Mouse (Mus musculus) hindbrain, embryonic 15.5 days (tissue): ENCODE measurements around the gene Gm20388. TPM values are rescaled to one million over a fixed set of nuclear protein-coding genes. Genes with fewer than 3 reads are reported as not detected.
A peak's percentile ranks its signal among the peaks of the same experiment; 100 is the strongest.

Experiments
- ATAC-seq: fragments of 200-750 bp; cut with Nextera tagmentation; 2 replicates; pipeline ENCODE4 v1.8.0; 2017; ENCODE audit warnings: low read depth, moderate number of reproducible peaks, moderate TSS enrichment; ENCODE audit not compliant: low FRiP score
- H3K27ac ChIP-seq: fragments of 300-500 bp; sonication (generic); replicated peaks from 2 replicates; pipeline ENCODE4 v1.5.1; 2015; ENCODE audit warnings: mild to moderate bottlenecking, inconsistent platforms
- H3K27me3 ChIP-seq: fragments of 300-500 bp; sonication (generic); 2 replicates; pipeline ENCODE4 v1.6.1; 2015; ENCODE audit warnings: control low read depth, inconsistent platforms
- H3K36me3 ChIP-seq: fragments of 300-500 bp; sonication (generic); 2 replicates; pipeline ENCODE4 v1.6.1; 2015; ENCODE audit warnings: control low read depth, inconsistent platforms
- H3K4me1 ChIP-seq: fragments of 300-500 bp; sonication (generic); replicated peaks from 2 replicates; pipeline ENCODE4 v1.6.1; 2015; ENCODE audit warnings: control low read depth, inconsistent platforms
- H3K4me2 ChIP-seq: fragments of 300-500 bp; sonication (generic); 2 replicates; pipeline ENCODE4 v1.6.1; 2015; ENCODE audit warnings: moderate library complexity, mild to moderate bottlenecking, inconsistent platforms
- H3K4me3 ChIP-seq: fragments of 300-500 bp; sonication (generic); 2 replicates; pipeline ENCODE4 v1.5.1; 2015; ENCODE audit warnings: mild to moderate bottlenecking, inconsistent platforms
- H3K9ac ChIP-seq: fragments of 300-500 bp; sonication (generic); 2 replicates; pipeline ENCODE4 v1.6.1; 2015; ENCODE audit warnings: inconsistent platforms
- H3K9me3 ChIP-seq: fragments of 300-500 bp; sonication (generic); 2 replicates; pipeline ENCODE4 v1.6.1; 2016; ENCODE audit warnings: control low read depth, inconsistent platforms
- WGBS: fragments of 180-500 bp; shearing (Covaris S2); methylation state at CpG from one replicate; pipeline ENCODE4 v1.1.7; 2015; 5-methylcytosine and 5-hydroxymethylcytosine counted together
- polyA plus RNA-seq: library from polyadenylated mRNA; unstranded; fragments of >200 nt; fragmentation: Nextera tagmentation; extraction: Ambion mirVana; gene quantifications from 2 replicates; pipeline ENCODE4 v1.2.1, GENCODE M21; 2015

The Gm20388 gene
- polyA plus RNA-seq, 1 experiment from 2014 or later, result 5.4 TPM

DNA sequence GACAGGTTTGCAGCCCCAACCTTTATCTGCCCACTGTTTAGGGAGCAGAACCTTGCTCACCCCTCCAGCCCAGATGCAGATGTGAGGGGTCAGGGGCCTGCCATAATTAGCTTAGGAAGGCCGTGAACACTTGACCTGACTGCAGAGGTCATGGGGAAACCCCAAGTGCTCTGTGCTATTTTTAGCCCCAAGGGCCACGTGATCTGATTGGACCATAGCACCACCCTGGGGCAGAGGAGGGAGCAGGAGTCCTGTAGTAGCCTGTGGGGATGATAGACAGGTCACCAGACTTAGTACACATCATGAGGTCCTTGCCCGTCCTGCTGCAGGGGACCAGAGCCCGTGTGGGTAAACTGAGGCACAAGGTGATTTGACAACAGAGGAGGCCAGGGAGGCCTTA is 1448.0 kb downstream of the Gm20388 start:
- WGBS, result 67% methylated on average over 4 of the region's 4 CpGs
- ATAC-seq, result no peak
- peaks cover 16% of the 10 kb centered on the region for H3K4me1 ChIP-seq
- H3K36me3 ChIP-seq, result no peaks in the 10 kb centered on the region
- H3K9me3 ChIP-seq, result no peaks in the 10 kb centered on the region
- H3K9ac ChIP-seq, result no peak overlapping the region
- H3K27ac ChIP-seq, result no peak overlapping the region
- H3K4me2 ChIP-seq, result no peak overlapping the region
- no peak overlapping the region for H3K4me3 ChIP-seq
- no peaks in the 10 kb centered on the region for H3K27me3 ChIP-seq

DNA sequence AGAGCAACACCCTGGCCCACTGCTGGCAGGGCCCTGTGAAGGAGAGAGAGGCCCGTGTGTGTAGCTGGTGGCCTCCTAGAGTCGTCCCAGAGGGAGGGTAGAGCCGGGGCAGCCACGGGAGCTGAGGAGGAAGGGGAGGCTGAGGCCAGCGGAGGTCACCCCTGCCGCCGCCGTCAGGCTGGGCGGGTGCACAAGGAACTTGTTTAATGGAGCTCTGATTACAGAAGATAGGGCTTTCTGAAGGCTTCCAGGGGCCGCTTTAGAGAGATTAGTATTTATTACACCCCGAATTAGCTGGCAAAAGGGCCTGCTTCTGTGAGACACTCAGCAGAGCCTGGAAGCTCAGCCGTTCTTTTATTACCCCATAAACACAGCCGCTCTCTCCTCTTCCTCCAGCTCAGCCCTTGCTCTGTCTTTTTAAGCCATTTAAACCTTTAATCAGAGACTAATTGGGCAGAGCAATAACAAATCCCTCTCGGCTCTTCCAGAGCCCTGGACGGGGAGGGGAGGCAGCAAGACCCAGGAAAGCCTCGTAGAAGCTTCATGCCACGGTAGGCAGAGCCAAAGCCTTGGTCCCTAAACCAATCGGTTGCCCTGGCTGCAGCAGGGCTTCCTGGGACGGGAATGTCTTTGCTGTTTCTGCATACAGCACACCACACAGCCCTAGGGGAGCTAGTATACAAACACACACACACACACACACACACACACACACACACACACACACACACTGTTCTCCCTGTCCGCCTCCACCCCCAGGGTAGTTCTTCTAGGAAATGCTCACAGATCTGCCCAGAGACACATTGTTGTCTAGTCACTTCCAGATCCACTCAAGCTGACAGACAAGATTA is 1448.7 kb downstream of the Gm20388 start:
- Histone ChIP-seq H3K9me3 (no peaks in the 10 kb centered on the region), H3K4me2 (no peak overlapping the region), H3K4me3 (no peak overlapping the region), H3K36me3 (no peaks in the 10 kb centered on the region), H3K4me1 (peaks cover 16% of the 10 kb centered on the region), H3K27ac (peak overlapping the region; percentile 30; the same call in 1 of the 2 replicates), H3K9ac (no peak overlapping the region), H3K27me3 (no peaks in the 10 kb centered on the region)
- WGBS, result 27% methylated on average over 20 of the region's 20 CpGs
- ATAC-seq, result peak; percentile 59; the same call in 1 of the 2 replicates

DNA sequence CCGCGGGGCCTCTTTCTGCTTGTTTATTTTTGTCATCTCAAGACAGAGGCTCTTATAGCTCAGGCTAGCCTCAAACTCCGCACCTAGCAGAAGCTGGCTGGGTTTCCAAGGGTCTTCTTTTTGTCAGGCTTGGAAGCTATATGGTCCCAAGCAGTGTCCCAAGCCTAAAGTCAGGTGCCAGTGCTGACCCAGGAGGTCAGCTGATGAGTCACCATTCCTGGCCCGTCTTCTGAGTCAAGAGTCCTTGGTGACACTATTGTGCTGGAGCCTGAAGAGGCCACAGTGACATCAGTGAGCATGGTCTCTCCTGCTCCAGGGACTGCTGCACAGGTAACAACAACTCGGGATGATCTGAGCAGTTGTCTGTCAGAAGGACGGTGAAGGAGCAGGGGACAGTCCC is 1449.4 kb downstream of the Gm20388 start:
- H3K36me3 ChIP-seq, result no peaks in the 10 kb centered on the region
- no peaks in the 10 kb centered on the region for H3K27me3 ChIP-seq
- no peak overlapping the region for H3K27ac ChIP-seq
- no peak overlapping the region for H3K9ac ChIP-seq
- H3K4me3 ChIP-seq, result no peak overlapping the region
- no peaks in the 10 kb centered on the region for H3K9me3 ChIP-seq
- H3K4me2 ChIP-seq, result no peak overlapping the region
- no peak for ATAC-seq
- WGBS, result 66% methylated on average over 6 of the region's 6 CpGs
- peaks cover 16% of the 10 kb centered on the region for H3K4me1 ChIP-seq

DNA sequence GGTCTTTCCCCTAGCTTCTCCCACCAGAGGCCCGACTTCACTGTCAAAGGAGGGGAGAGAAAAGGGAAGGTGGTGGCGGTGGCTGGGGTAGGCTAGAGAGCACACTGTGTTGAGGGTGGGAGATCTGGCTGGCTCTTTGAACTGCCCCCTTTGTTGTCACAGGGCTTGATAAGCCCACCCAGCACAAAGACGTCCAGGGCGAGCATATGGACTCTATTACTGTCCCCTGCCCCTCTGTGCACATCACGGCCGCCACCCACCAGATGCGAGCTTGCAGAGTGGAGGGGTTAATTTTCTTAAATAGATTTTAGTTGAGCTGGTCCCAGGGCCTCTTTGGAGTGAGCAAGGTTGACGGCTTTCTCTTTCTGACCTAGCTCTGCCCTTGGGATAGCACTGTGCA is 1450.5 kb downstream of the Gm20388 start:
- Histone ChIP-seq H3K4me2 (no peak overlapping the region), H3K27me3 (no peaks in the 10 kb centered on the region), H3K4me1 (peaks cover 16% of the 10 kb centered on the region), H3K4me3 (no peak overlapping the region), H3K9me3 (no peaks in the 10 kb centered on the region), H3K9ac (no peak overlapping the region), H3K27ac (no peak overlapping the region), H3K36me3 (no peaks in the 10 kb centered on the region)
- 69% methylated on average over 8 of the region's 8 CpGs for WGBS
- ATAC-seq, result no peak

DNA sequence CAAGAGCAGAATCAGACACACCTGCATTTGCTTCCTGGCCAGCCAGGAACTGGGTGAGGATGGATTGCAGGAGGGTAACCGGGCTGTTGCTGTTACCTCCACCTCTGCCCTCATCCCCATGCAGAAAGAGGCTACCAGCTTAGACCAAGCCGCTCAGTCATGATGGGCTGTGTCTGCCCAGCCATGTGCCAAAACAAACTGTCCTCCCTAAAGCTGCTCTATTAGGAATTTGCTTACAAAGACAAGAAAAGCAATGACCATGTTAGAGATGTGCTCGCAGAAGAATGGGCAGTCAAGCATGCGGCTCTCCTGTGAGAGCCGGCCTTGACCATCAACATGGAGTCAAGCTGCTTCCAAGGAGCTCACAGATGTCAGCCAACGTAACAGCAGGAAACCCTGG is 1454.0 kb downstream of the Gm20388 start:
- Histone ChIP-seq H3K27me3 (peaks cover 4% of the 10 kb centered on the region; the same call in 1 of the 2 replicates), H3K27ac (no peak overlapping the region), H3K36me3 (no peaks in the 10 kb centered on the region), H3K4me2 (no peak overlapping the region), H3K4me3 (no peak overlapping the region), H3K9me3 (no peaks in the 10 kb centered on the region), H3K4me1 (peaks cover 5% of the 10 kb centered on the region; the same call in 1 of the 2 replicates), H3K9ac (no peak overlapping the region)
- no peak for ATAC-seq
- WGBS, result 78% methylated on average over 6 of the region's 6 CpGs

DNA sequence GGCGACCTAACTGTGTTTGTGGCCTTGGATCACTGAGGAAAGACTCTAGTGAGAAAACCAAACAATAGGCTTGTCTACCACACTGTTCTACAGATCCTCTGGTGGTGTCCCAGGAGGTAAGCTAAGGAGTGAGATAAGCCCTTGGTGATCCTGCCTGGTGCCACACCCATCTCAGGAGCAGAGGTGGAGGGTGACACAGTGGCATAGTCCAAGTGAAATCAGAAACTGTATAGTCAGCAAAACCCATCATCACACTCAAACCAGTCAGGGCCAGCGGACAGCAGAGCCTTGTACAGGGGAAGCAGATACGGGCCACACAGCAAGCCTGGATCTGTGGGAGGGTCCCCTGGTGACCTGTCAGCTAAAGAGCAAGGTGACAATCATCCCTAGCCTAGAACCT is 1454.5 kb downstream of the Gm20388 start:
- no peaks in the 10 kb centered on the region for H3K9me3 ChIP-seq
- no peak overlapping the region for H3K4me2 ChIP-seq
- H3K27me3 ChIP-seq, result peaks cover 4% of the 10 kb centered on the region; the same call in 1 of the 2 replicates
- H3K9ac ChIP-seq, result no peak overlapping the region
- H3K4me1 ChIP-seq, result peaks cover under 1% of the 10 kb centered on the region; the same call in 1 of the 2 replicates
- no peak overlapping the region for H3K4me3 ChIP-seq
- ATAC-seq, result no peak
- H3K27ac ChIP-seq, result no peak overlapping the region
- H3K36me3 ChIP-seq, result no peaks in the 10 kb centered on the region
- 85% methylated on average over 3 of the region's 3 CpGs for WGBS

DNA sequence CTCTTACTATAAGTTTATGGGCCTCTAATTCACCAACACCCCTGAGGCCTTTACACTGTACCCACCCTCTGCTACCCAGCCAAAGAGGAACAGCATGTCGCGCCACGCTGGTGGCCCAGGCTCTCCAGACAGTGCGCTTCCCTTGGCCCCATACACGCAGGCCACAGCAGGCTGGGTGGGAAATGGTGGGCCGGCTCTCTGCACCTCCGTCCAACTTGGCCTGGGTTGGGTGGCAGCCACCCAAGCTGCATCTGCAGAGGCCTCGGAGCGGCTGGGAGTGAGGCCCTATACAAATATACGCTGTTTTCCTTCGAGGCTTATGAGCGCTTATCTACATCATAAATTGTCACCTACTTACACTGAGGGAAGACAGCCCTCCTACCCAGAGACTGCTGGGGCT is 1456.0 kb downstream of the Gm20388 start:
- H3K4me1 ChIP-seq, result no peaks in the 10 kb centered on the region; the same call in 1 of the 2 replicates
- peaks cover 4% of the 10 kb centered on the region; the same call in 1 of the 2 replicates for H3K27me3 ChIP-seq
- H3K27ac ChIP-seq, result no peak overlapping the region
- no peak overlapping the region for H3K9ac ChIP-seq
- no peaks in the 10 kb centered on the region for H3K36me3 ChIP-seq
- H3K4me2 ChIP-seq, result no peak overlapping the region
- ATAC-seq, result no peak
- WGBS, result 87% methylated on average over 12 of the region's 12 CpGs
- no peaks in the 10 kb centered on the region for H3K9me3 ChIP-seq
- H3K4me3 ChIP-seq, result no peak overlapping the region

DNA sequence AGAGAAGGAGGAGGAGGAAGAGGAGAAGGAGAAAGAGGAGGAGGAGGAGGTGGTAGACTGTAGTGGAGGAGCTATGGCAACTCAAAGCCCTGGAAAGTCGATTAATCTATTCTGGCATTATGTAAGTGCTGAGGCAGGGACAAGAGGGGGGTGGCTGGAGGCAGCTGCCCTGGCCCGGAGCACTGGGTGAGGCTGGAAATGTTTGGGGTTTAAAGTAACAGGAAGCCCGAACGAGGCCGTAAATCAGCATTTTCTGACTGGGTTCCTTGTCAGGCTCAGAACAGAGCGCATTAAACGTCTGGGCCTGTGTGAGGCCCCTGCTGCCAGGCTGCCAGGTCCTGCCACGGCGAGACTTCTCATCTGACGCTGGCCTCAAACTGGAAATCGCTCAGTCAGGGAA is 1458.2 kb downstream of the Gm20388 start:
- no peak for ATAC-seq
- no peak overlapping the region for H3K4me2 ChIP-seq
- 51% methylated on average over 11 of the region's 11 CpGs for WGBS
- no peak overlapping the region for H3K4me3 ChIP-seq
- no peaks in the 10 kb centered on the region for H3K36me3 ChIP-seq
- H3K27me3 ChIP-seq, result peaks cover 4% of the 10 kb centered on the region; the same call in 1 of the 2 replicates
- H3K27ac ChIP-seq, result no peak overlapping the region
- no peaks in the 10 kb centered on the region for H3K9me3 ChIP-seq
- H3K4me1 ChIP-seq, result no peaks in the 10 kb centered on the region; the same call in 1 of the 2 replicates
- no peak overlapping the region for H3K9ac ChIP-seq

DNA sequence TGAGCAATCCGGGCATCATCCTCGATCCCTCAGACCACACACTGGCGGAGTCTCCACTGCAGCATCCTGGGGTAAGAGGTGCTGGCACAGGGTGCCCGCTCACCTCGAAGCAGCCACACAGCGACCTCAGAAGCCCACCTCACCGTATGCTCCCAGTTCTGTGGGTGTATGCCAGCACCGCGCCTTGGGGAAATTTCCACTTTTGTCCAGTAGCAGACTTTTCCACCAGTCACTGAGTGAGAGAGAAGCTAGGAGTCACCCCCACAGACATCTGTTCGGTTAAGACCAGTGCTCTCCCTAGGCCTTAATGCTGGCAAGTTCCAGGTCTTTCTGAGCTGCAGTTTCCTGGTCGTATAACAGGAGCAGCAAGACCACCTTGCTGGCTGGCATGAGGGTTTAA is 1458.7 kb downstream of the Gm20388 start:
- Histone ChIP-seq H3K27ac (no peak overlapping the region), H3K27me3 (peaks cover 4% of the 10 kb centered on the region; the same call in 1 of the 2 replicates), H3K36me3 (no peaks in the 10 kb centered on the region), H3K4me3 (no peak overlapping the region), H3K4me1 (no peaks in the 10 kb centered on the region; the same call in 1 of the 2 replicates), H3K4me2 (no peak overlapping the region), H3K9me3 (no peaks in the 10 kb centered on the region), H3K9ac (no peak overlapping the region)
- WGBS, result 82% methylated on average over 11 of the region's 11 CpGs
- ATAC-seq, result no peak

DNA sequence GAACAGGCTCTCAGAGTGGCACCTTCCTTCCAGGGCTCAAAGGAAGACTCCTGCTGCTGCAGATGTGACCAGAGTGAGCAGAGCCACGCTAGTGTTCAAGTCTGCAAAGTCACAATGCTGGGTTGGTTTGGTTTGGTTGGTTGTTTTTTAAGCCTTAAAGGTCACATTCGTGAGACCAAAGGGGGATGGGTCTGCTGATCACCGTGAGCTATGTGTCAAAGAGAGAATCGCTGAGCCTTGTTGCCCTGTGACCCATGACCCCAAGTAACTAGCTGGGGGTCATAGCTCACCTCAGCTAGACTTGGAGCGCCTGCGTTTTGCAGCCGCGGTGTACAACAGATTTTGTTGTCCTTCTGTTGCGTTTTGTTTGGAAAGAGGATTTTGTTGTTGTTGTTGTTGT is 1460.6 kb downstream of the Gm20388 start:
- no peak overlapping the region for H3K4me2 ChIP-seq
- no peak for ATAC-seq
- H3K9ac ChIP-seq, result no peak overlapping the region
- H3K27me3 ChIP-seq, result peaks cover 4% of the 10 kb centered on the region; the same call in 1 of the 2 replicates
- no peak overlapping the region for H3K4me3 ChIP-seq
- H3K9me3 ChIP-seq, result no peaks in the 10 kb centered on the region
- no peak overlapping the region for H3K27ac ChIP-seq
- H3K36me3 ChIP-seq, result no peaks in the 10 kb centered on the region
- peaks cover 6% of the 10 kb centered on the region; the same call in 1 of the 2 replicates for H3K4me1 ChIP-seq
- WGBS, result 55% methylated on average over 9 of the region's 9 CpGs

DNA sequence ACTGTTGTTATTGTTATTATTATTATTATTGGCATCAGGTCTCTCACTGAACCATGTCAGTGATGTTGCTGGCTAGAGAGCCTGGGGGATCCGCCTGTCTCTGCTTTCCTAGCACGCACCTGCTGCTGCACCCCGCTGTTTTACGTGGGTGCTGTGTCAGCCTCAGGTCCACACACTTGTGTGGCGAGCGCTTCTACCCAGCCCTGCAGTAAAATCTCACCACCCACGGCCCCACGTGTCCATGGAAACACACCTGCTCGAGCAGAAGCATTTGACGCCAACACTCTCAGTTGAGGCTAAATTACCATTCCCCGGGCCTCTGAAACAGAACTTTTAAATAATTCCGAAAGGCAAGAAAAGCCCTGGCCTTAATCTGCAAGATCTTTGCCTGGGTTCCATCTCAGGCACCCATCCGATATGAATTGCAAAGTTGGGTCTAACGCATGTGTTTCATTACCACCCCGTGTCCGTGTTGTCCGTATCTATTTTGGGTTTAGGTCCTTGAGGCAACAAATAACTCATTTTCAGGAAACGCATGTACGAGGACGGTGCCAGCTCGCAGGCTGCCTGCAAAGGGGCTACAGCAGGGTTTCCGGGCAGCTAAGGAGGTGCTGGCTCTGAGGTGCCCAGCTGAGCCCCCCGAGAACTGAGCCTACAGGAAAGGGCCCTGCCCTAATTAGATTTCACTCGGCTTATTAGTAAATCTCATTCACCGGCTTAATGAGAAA is 1461.4 kb downstream of the Gm20388 start:
- no peak for ATAC-seq
- no peaks in the 10 kb centered on the region for H3K9me3 ChIP-seq
- peaks cover 6% of the 10 kb centered on the region; the same call in 1 of the 2 replicates for H3K4me1 ChIP-seq
- peaks cover 4% of the 10 kb centered on the region; the same call in 1 of the 2 replicates for H3K27me3 ChIP-seq
- no peak overlapping the region for H3K27ac ChIP-seq
- no peak overlapping the region for H3K9ac ChIP-seq
- WGBS, result 73% methylated on average over 25 of the region's 25 CpGs
- H3K4me2 ChIP-seq, result no peak overlapping the region
- no peak overlapping the region for H3K4me3 ChIP-seq
- H3K36me3 ChIP-seq, result no peaks in the 10 kb centered on the region

DNA sequence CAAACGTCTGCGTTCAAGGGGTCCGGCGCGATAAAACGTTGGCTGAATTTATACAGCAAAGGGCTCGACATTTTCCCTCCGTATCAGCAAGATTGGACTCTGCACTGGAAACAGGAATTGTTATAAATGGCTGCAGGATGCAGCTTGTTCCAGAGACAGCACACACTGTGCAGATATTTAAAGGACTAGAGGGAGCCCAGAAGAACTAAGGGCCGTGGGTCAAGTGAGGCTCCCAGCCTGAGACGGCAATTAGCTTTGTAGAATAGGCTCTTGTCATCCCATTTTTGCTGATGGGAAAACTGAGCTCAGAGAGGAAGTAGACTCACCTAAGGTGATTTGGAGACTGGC is 1462.0 kb downstream of the Gm20388 start:
- no peak overlapping the region for H3K27ac ChIP-seq
- H3K9me3 ChIP-seq, result no peaks in the 10 kb centered on the region
- 58% methylated on average over 10 of the region's 10 CpGs for WGBS
- H3K36me3 ChIP-seq, result no peaks in the 10 kb centered on the region
- H3K27me3 ChIP-seq, result peaks cover 2% of the 10 kb centered on the region; the same call in 1 of the 2 replicates
- ATAC-seq, result no peak
- H3K9ac ChIP-seq, result no peak overlapping the region
- no peak overlapping the region for H3K4me2 ChIP-seq
- no peak overlapping the region for H3K4me3 ChIP-seq
- peaks cover 8% of the 10 kb centered on the region; the same call in 1 of the 2 replicates for H3K4me1 ChIP-seq
